Mouse (Mus musculus): ENCODE measurements at regions not wholly inside any gene's neighbourhood (a gene's known extent, or its start where the extent isn't known, plus 50 kb on each side); places are given as distances from the start of the nearest gene placed in this dataset.

DNA sequence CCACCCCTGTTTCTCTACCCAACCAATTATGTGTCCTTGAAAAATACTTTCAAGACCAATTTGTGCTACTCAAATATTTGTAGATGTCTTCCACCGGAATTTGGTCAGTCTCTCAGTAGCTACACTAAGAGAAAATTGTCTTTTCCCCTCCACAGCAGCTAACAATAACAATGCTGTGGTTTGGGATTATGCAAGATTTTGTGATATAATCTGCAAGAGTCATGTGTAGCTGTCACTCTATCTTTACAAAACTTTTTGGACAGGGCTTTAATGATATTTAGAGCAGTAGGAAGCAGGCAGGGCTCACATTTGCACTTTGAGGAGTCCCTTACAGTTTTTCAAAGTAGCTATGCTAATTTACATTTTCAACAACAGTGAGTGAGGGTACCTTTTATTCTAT, 128.1 kb downstream of the Slc5a7 start:
- 71% methylated on average over 1 of the region's 1 CpGs for WGBS
- ATAC-seq (replicated peaks; ENCODE audit: low FRiP score, low read depth) = no peak
- no peak for TF ChIP-seq CTCF (IDR thresholded peaks at IDR 0.05; ENCODE audit: low read depth)

DNA sequence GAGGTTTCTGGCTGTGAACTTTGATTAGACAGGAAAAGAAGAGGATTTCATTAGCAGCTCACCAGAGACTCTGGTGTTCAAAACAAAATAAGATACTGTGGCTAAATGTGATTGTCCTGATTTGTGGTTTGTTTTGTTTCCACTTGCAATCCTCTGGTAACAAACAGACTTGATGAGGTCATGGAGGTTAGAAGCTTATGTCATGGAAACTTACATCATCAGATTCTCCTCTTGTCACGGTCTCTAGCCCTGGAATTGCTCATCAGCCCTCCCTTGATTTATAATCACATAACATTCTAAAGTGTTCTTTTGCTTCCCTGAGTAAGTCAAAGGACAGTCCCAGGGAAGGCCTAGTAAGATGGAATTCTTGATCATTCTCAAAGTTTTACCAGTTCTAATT, 130.8 kb downstream of the Slc5a7 start:
- no peaks in the 10 kb centered on the region for H3K27me3 ChIP-seq (ENCODE audit: insufficient read depth, low read length)
- no peak overlapping the region for H3K4me3 ChIP-seq (replicated peaks; ENCODE audit: low read depth, low read length)
- DNase-seq (ENCODE audit: low spot score) (peak; percentile 65), ATAC-seq (replicated peaks; ENCODE audit: low FRiP score, low read depth) (no peak; the same call in 1 of the 2 replicates)
- H3K9ac ChIP-seq (ENCODE audit: low read depth, low read length) = no peak overlapping the region
- TF ChIP-seq CTCF (IDR thresholded peaks at IDR 0.05; ENCODE audit: low read depth) = no peak
- H3K9me3 ChIP-seq (replicated peaks; ENCODE audit: low read length) = no peaks in the 10 kb centered on the region
- H3K4me2 ChIP-seq (ENCODE audit: low read length) = no peak overlapping the region
- H3K27ac ChIP-seq = no peak overlapping the region
- 30% methylated on average over 1 of the region's 1 CpGs for WGBS
- H3K36me3 ChIP-seq (ENCODE audit: insufficient read depth, low read length) = no peaks in the 10 kb centered on the region
- H3K4me1 ChIP-seq (replicated peaks; ENCODE audit: insufficient read depth, low read length) = no peaks in the 10 kb centered on the region

More for the DNA sequence above, 128.1 kb downstream of the Slc5a7 start:
- Histone ChIP-seq H3K4me3 (replicated peaks; ENCODE audit: low read depth, low read length) (no peak overlapping the region), H3K9me3 (replicated peaks; ENCODE audit: low read length) (no peaks in the 10 kb centered on the region), H3K4me1 (replicated peaks; ENCODE audit: insufficient read depth, low read length) (no peaks in the 10 kb centered on the region), H3K36me3 (ENCODE audit: insufficient read depth, low read length) (no peaks in the 10 kb centered on the region), H3K4me2 (ENCODE audit: low read length) (no peak overlapping the region), H3K27me3 (ENCODE audit: insufficient read depth, low read length) (no peaks in the 10 kb centered on the region), H3K27ac (no peak overlapping the region), H3K9ac (ENCODE audit: low read depth, low read length) (no peak overlapping the region)
- DNase-seq (ENCODE audit: low spot score) = no peak

GRCm38 (mm10) chr17:54162383-54162782, 136.5 kb downstream of the Slc5a7 start:
- H3K9me3 ChIP-seq (replicated peaks; ENCODE audit: low read length) = no peaks in the 10 kb centered on the region
- no peak overlapping the region for H3K9ac ChIP-seq (ENCODE audit: low read depth, low read length)
- H3K27ac ChIP-seq = no peak overlapping the region
- H3K4me3 ChIP-seq (replicated peaks; ENCODE audit: low read depth, low read length) = no peak overlapping the region
- 30% methylated on average over 2 of the region's 2 CpGs for WGBS
- no peaks in the 10 kb centered on the region for H3K36me3 ChIP-seq (ENCODE audit: insufficient read depth, low read length)
- ATAC-seq (replicated peaks; ENCODE audit: low FRiP score, low read depth) (no peak), DNase-seq (ENCODE audit: low spot score) (peak; percentile 23)
- no peaks in the 10 kb centered on the region for H3K27me3 ChIP-seq (ENCODE audit: insufficient read depth, low read length)
- no peak for TF ChIP-seq CTCF (IDR thresholded peaks at IDR 0.05; ENCODE audit: low read depth)
- H3K4me2 ChIP-seq (ENCODE audit: low read length) = no peak overlapping the region
- H3K4me1 ChIP-seq (replicated peaks; ENCODE audit: insufficient read depth, low read length) = no peaks in the 10 kb centered on the region

DNA sequence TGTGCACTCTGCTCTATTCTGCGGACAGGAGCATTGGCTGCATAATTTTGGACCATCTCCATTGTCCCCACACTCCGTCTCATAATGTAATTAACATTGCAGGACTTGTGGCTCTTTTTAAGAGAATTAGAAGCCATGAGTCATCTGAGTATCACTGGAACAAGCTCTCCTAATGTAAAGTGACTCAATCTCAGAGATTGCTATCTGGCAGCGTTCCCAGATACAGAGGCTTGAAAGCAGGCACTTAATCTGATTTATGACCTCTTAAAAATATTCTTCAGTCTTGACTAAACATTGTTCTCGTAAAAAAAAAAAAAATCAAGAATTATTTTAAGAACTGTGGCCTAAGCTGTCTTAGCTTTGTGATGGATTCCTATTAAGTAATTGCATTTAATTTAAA, 140.1 kb downstream of the Slc5a7 start:
- ATAC-seq (replicated peaks; ENCODE audit: low FRiP score, low read depth) (peak; percentile 63), DNase-seq (ENCODE audit: low spot score) (peak; percentile 92)
- no peaks in the 10 kb centered on the region for H3K4me1 ChIP-seq (replicated peaks; ENCODE audit: insufficient read depth, low read length)
- no peak overlapping the region for H3K4me3 ChIP-seq (replicated peaks; ENCODE audit: low read depth, low read length)
- H3K27ac ChIP-seq = no peak overlapping the region
- H3K9ac ChIP-seq (ENCODE audit: low read depth, low read length) = no peak overlapping the region
- no peak overlapping the region for H3K4me2 ChIP-seq (ENCODE audit: low read length)
- WGBS = 17% methylated on average over 4 of the region's 4 CpGs
- H3K9me3 ChIP-seq (replicated peaks; ENCODE audit: low read length) = no peaks in the 10 kb centered on the region
- H3K27me3 ChIP-seq (ENCODE audit: insufficient read depth, low read length) = no peaks in the 10 kb centered on the region
- no peaks in the 10 kb centered on the region for H3K36me3 ChIP-seq (ENCODE audit: insufficient read depth, low read length)
- TF ChIP-seq CTCF (IDR thresholded peaks at IDR 0.05; ENCODE audit: low read depth) = no peak

GRCm38 (mm10) chr17:54158330-54158729, 140.5 kb downstream of the Slc5a7 start:
- H3K4me2 ChIP-seq (ENCODE audit: low read length) = no peak overlapping the region
- no peak overlapping the region for H3K27ac ChIP-seq
- TF ChIP-seq CTCF (IDR thresholded peaks at IDR 0.05; ENCODE audit: low read depth) = no peak
- H3K27me3 ChIP-seq (ENCODE audit: insufficient read depth, low read length) = no peaks in the 10 kb centered on the region
- no peak for DNase-seq (ENCODE audit: low spot score)
- no peaks in the 10 kb centered on the region for H3K4me1 ChIP-seq (replicated peaks; ENCODE audit: insufficient read depth, low read length)
- 85% methylated on average over 1 of the region's 1 CpGs for WGBS
- no peaks in the 10 kb centered on the region for H3K9me3 ChIP-seq (replicated peaks; ENCODE audit: low read length)
- H3K36me3 ChIP-seq (ENCODE audit: insufficient read depth, low read length) = no peaks in the 10 kb centered on the region
- no peak overlapping the region for H3K9ac ChIP-seq (ENCODE audit: low read depth, low read length)
- H3K4me3 ChIP-seq (replicated peaks; ENCODE audit: low read depth, low read length) = no peak overlapping the region
- ATAC-seq (replicated peaks; ENCODE audit: low FRiP score, low read depth) = no peak

DNA sequence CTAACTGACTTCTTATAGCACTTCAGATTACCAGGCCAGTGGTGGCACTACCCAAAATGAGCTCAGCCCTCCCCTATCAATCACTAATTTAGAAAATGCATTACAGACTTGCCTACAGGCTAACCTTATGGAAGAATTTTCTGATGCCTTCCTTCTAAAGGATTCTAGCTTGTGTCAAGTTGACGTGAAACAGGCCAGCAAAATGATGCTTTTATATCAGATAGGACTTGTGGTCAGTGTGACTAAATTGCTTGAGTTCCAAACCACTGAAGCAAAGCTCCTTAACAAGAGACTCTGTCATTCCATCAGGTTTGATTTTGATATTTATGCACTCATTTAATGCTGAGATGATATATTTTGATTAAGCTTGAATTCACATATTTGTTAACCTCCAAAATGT, 143.0 kb downstream of the Slc5a7 start:
- no peak for TF ChIP-seq CTCF (IDR thresholded peaks at IDR 0.05; ENCODE audit: low read depth)
- Histone ChIP-seq H3K27me3 (ENCODE audit: insufficient read depth, low read length) (no peaks in the 10 kb centered on the region), H3K4me2 (ENCODE audit: low read length) (no peak overlapping the region), H3K4me1 (replicated peaks; ENCODE audit: insufficient read depth, low read length) (no peaks in the 10 kb centered on the region), H3K9ac (ENCODE audit: low read depth, low read length) (no peak overlapping the region), H3K36me3 (ENCODE audit: insufficient read depth, low read length) (no peaks in the 10 kb centered on the region), H3K9me3 (replicated peaks; ENCODE audit: low read length) (no peaks in the 10 kb centered on the region), H3K27ac (no peak overlapping the region), H3K4me3 (replicated peaks; ENCODE audit: low read depth, low read length) (no peak overlapping the region)
- WGBS = 74% methylated on average over 1 of the region's 1 CpGs
- DNase-seq (ENCODE audit: low spot score) = no peak
- no peak for ATAC-seq (replicated peaks; ENCODE audit: low FRiP score, low read depth)

GRCm38 (mm10) chr17:54154536-54154935, 144.3 kb downstream of the Slc5a7 start:
- H3K27me3 ChIP-seq (ENCODE audit: insufficient read depth, low read length) = no peaks in the 10 kb centered on the region
- no peak for TF ChIP-seq CTCF (IDR thresholded peaks at IDR 0.05; ENCODE audit: low read depth)
- H3K4me1 ChIP-seq (replicated peaks; ENCODE audit: insufficient read depth, low read length) = no peaks in the 10 kb centered on the region
- no peak overlapping the region for H3K4me2 ChIP-seq (ENCODE audit: low read length)
- no peak for DNase-seq (ENCODE audit: low spot score)
- no peak overlapping the region for H3K27ac ChIP-seq
- no peaks in the 10 kb centered on the region for H3K36me3 ChIP-seq (ENCODE audit: insufficient read depth, low read length)
- H3K4me3 ChIP-seq (replicated peaks; ENCODE audit: low read depth, low read length) = no peak overlapping the region
- no peak for ATAC-seq (replicated peaks; ENCODE audit: low FRiP score, low read depth)
- no peaks in the 10 kb centered on the region for H3K9me3 ChIP-seq (replicated peaks; ENCODE audit: low read length)
- H3K9ac ChIP-seq (ENCODE audit: low read depth, low read length) = no peak overlapping the region

All from kidney, postnatal 0 days (tissue).